Mouse (Mus musculus): ENCODE results near the gene Cldn5. TPM values are rescaled to one million over a fixed set of nuclear protein-coding genes. Genes with fewer than 3 reads are reported as not detected.

Gene Cldn5
- polyA plus RNA-seq (2014; fragmentation: Nextera tagmentation; extraction: Ambion mirVana) = 35.2 and 37.7 TPM in 2 replicates

DNA sequence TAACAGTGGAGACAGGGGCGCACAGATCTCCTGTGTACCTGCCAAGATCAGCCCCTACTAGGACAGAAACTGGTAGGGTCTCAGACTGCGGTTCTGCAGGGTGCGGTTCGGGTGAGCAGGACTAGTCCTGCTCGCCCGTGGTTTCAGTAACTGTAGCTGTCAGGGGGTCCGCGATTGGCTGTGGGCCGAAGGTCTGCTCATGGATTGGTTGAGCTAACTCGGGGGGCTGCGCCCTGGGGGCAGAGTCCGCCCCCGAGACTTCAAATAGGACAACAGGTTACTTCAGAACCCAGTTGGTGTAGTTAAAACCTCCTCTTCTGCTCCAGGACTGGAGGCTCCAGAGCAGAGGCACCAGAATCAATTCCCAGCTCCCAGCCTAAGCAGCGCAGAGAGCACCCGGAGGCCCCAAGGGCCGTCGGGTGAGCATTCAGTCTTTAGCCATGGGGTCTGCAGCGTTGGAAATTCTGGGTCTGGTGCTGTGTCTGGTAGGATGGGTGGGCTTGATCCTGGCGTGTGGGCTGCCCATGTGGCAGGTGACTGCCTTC, at the start of gene Cldn5:
Cldn5 (plus strand) TSS at position 292 of the 545 bp plus-strand sequence.
- H3K27ac ChIP-seq (ENCODE audit: low read depth, low read length) = 0 out of 2 replicates have a peak within 1 kb of the TSS, but pooled peaks have one; percentile 14
- 5% methylated on average over 19 of the region's 19 CpGs for WGBS
- peak within 1 kb of the TSS; percentile 39 for H3K9ac ChIP-seq (ENCODE audit: low read length)
- DNase-seq (ENCODE audit: low spot score) (no peak), ATAC-seq (ENCODE audit: insufficient read depth, low FRiP score, low TSS enrichment) (peak; percentile 53; the same call in 1 of the 2 replicates)
- H3K36me3 ChIP-seq (ENCODE audit: control insufficient read depth, insufficient read depth, low read length) = peaks cover 2% of the 10 kb centered on the region; the same call in 1 of the 2 replicates
- peak within 1 kb of the TSS; percentile 52 for H3K4me2 ChIP-seq (ENCODE audit: low read depth)
- peaks cover 6% of the 10 kb centered on the region; the same call in 1 of the 2 replicates for H3K4me1 ChIP-seq (ENCODE audit: control insufficient read depth, insufficient read depth, low read length)
- peak within 1 kb of the TSS; percentile 36 for H3K4me3 ChIP-seq (ENCODE audit: low read depth, low read length)
- H3K9me3 ChIP-seq (ENCODE audit: control insufficient read depth, low read length) = no peaks in the 10 kb centered on the region
- peaks cover 36% of the 10 kb centered on the region for H3K27me3 ChIP-seq (ENCODE audit: control insufficient read depth, insufficient read depth, low read length)

DNA sequence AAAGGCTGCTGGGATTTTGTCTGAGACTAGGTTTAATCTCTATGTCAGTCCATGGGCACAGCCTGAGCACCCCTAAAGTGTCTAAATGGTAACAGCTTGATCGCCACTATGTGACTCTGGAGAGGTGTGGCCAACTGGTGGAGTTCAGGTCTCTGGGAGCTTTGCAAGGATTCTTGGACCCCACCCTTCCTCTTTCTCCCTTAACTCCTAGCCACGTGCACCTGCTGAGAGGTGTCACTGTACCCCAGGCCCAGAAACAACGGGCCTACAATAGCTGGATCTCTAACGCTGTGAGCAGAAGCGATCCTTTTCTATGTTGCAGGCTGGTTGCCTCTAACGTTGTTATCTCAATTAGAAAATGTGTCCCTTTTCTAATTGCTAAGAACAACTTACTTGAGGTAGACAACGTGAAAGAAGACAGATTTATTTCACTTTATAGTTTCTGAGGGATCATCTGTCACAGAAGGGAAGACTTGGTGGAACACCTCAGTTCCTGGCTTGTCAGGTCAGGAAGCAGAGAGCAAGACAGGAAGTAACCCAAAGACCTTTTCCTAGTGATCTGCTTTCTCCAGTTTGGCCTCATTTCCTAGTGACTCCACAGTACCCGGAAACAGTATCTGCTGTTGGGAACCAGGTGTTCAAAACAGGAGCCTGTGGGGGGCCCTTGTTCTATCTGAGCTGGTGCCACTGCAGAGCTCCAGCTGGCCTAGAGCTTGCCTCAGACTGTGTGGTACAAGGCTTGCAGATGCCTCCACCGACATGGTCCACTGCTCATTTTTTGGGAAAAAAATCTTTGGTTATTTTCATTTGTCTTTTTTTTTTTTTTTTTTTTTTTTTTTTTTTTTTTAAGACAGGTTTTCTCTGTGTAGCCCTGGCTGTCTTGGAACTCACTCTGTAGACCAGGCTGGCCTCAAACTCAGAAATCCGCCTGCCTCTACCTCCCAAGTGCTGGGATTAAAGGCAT, 48.8 kb upstream of the Cldn5 start:
- Histone ChIP-seq H3K9ac (ENCODE audit: low read length) (no peak overlapping the region), H3K36me3 (ENCODE audit: control insufficient read depth, insufficient read depth, low read length) (no peaks in the 10 kb centered on the region), H3K9me3 (ENCODE audit: control insufficient read depth, low read length) (no peaks in the 10 kb centered on the region), H3K27ac (ENCODE audit: low read depth, low read length) (no peak overlapping the region), H3K27me3 (ENCODE audit: control insufficient read depth, insufficient read depth, low read length) (no peaks in the 10 kb centered on the region), H3K4me1 (ENCODE audit: control insufficient read depth, insufficient read depth, low read length) (no peaks in the 10 kb centered on the region), H3K4me3 (ENCODE audit: low read depth, low read length) (no peak overlapping the region), H3K4me2 (ENCODE audit: low read depth) (no peak overlapping the region)
- ATAC-seq (ENCODE audit: insufficient read depth, low FRiP score, low TSS enrichment) (no peak), DNase-seq (ENCODE audit: low spot score) (no peak)
- WGBS = 76% methylated on average over 10 of the region's 10 CpGs

DNA sequence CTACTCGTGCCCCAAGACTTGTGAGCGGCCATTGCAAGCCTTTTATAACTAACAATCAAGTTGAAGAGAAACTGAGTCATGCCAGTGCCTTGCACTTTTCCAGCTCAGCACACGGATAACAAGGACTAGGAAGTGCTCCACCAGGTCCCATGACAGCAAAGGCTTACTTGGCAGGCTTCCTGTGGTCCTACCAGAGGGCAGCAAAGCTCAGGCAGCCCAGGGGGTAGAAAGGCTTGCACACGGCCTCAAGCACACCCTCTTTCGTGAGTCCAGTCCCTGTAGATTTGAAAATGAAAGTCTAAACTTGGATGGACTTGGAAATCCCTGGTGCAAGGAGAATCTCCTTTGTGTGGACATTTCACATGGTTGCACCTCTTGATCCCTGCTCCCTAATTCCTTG, 47.5 kb upstream of the Cldn5 start:
- 77% methylated on average over 5 of the region's 5 CpGs for WGBS
- no peak overlapping the region for H3K9ac ChIP-seq (ENCODE audit: low read length)
- H3K4me1 ChIP-seq (ENCODE audit: control insufficient read depth, insufficient read depth, low read length) = no peaks in the 10 kb centered on the region; the same call in 1 of the 2 replicates
- no peak for DNase-seq (ENCODE audit: low spot score)
- H3K27ac ChIP-seq (ENCODE audit: low read depth, low read length) = no peak overlapping the region
- H3K9me3 ChIP-seq (ENCODE audit: control insufficient read depth, low read length) = no peaks in the 10 kb centered on the region
- no peak for ATAC-seq (ENCODE audit: insufficient read depth, low FRiP score, low TSS enrichment)
- no peak overlapping the region for H3K4me3 ChIP-seq (ENCODE audit: low read depth, low read length)
- H3K4me2 ChIP-seq (ENCODE audit: low read depth) = no peak overlapping the region
- no peaks in the 10 kb centered on the region for H3K27me3 ChIP-seq (ENCODE audit: control insufficient read depth, insufficient read depth, low read length)
- H3K36me3 ChIP-seq (ENCODE audit: control insufficient read depth, insufficient read depth, low read length) = no peaks in the 10 kb centered on the region

DNA sequence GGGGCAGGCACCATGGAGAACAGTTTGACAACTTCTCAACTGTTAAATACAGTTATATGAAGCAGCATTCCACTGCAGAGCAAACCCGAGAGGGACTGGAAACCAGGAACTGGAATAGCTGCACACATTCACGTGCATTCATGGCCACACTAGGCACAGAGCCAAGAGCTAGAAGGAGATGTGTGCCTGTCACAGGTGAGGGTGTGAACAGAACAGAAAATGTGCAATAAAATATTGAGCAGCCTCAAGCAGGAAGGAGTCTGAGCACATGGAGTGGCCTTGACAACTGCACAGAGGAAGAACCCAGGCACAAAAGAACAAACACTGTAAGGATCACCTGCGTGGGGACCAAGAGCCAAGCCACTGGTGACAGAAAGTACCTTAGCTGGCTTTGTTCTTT, 46.0 kb upstream of the Cldn5 start:
- 90% methylated on average over 3 of the region's 3 CpGs for WGBS
- Histone ChIP-seq H3K4me2 (ENCODE audit: low read depth) (no peak overlapping the region), H3K9ac (ENCODE audit: low read length) (no peak overlapping the region), H3K27ac (ENCODE audit: low read depth, low read length) (no peak overlapping the region), H3K4me3 (ENCODE audit: low read depth, low read length) (no peak overlapping the region), H3K36me3 (ENCODE audit: control insufficient read depth, insufficient read depth, low read length) (no peaks in the 10 kb centered on the region), H3K9me3 (ENCODE audit: control insufficient read depth, low read length) (no peaks in the 10 kb centered on the region), H3K4me1 (ENCODE audit: control insufficient read depth, insufficient read depth, low read length) (no peaks in the 10 kb centered on the region; the same call in 1 of the 2 replicates), H3K27me3 (ENCODE audit: control insufficient read depth, insufficient read depth, low read length) (no peaks in the 10 kb centered on the region)
- DNase-seq (ENCODE audit: low spot score) (no peak), ATAC-seq (ENCODE audit: insufficient read depth, low FRiP score, low TSS enrichment) (no peak)

DNA sequence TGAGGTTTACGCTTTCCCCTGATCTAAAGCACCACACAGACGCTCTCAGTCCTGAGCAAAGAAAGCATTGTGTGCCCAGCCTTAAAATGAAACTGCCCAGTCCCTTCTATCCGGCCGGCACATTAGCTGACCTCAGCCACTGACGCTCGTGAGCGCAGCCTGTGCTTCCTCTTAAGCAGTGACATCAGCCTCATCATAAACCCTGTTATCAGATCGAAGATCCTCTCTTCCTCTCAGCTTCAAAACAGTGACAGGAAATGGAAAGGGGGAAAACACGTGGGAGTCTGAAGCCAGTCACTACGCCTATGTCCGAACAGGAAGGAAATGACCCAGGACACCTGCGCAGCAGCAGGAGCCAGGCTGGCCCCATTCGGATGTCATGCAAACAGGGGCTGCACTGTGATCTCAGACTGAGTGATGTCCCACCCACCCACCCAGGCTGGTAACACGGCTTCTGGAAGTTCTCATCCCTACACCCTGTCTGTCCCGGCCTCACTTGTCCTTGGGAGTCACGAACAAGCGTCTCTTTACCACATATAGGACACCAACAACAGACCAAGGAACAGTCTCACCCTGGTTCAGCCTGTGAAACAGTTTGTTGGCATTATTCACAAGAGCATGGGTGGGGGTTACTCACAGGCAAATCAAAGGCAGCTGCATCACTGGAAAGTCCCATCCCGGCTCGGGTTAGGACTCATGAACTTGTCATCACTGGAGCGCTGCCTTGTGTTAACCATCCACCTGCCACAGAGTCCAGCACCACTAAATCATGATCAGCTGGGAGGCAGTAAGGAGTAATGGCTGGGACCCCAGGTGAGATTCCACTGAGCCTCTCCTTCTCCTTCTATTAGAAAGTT, 43.3 kb upstream of the Cldn5 start:
- H3K4me2 ChIP-seq (ENCODE audit: low read depth) = no peak overlapping the region
- DNase-seq (ENCODE audit: low spot score) = no peak
- no peaks in the 10 kb centered on the region for H3K36me3 ChIP-seq (ENCODE audit: control insufficient read depth, insufficient read depth, low read length)
- H3K27me3 ChIP-seq (ENCODE audit: control insufficient read depth, insufficient read depth, low read length) = no peaks in the 10 kb centered on the region
- H3K9ac ChIP-seq (ENCODE audit: low read length) = no peak overlapping the region
- no peak for ATAC-seq (ENCODE audit: insufficient read depth, low FRiP score, low TSS enrichment)
- WGBS = 68% methylated on average over 20 of the region's 20 CpGs
- no peaks in the 10 kb centered on the region; the same call in 1 of the 2 replicates for H3K4me1 ChIP-seq (ENCODE audit: control insufficient read depth, insufficient read depth, low read length)
- H3K9me3 ChIP-seq (ENCODE audit: control insufficient read depth, low read length) = no peaks in the 10 kb centered on the region
- no peak overlapping the region for H3K4me3 ChIP-seq (ENCODE audit: low read depth, low read length)
- H3K27ac ChIP-seq (ENCODE audit: low read depth, low read length) = no peak overlapping the region

DNA sequence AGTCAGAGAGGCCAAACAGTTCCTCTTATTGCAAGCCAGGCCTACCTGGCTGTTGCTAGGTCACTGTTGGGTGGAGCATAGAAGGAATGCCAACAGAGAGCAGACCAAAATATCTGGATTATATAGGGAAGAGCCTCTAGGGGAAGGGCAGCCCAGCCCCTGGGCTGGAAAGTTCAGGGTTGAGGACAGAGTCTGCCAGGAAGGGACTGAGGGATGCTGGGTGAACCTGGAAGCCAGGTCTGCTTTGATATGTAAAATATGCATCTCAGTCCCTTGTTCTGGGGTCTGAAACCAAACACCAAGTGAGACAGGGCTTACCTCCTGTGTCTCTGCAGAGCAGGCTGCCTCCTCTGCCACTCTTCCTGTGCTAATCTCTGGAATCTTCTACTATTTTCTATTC, 38.3 kb upstream of the Cldn5 start:
- H3K27ac ChIP-seq (ENCODE audit: low read depth, low read length) = no peak overlapping the region
- no peaks in the 10 kb centered on the region for H3K36me3 ChIP-seq (ENCODE audit: control insufficient read depth, insufficient read depth, low read length)
- H3K4me2 ChIP-seq (ENCODE audit: low read depth) = no peak overlapping the region
- no peaks in the 10 kb centered on the region; the same call in 1 of the 2 replicates for H3K4me1 ChIP-seq (ENCODE audit: control insufficient read depth, insufficient read depth, low read length)
- H3K27me3 ChIP-seq (ENCODE audit: control insufficient read depth, insufficient read depth, low read length) = no peaks in the 10 kb centered on the region
- ATAC-seq (ENCODE audit: insufficient read depth, low FRiP score, low TSS enrichment) (no peak), DNase-seq (ENCODE audit: low spot score) (no peak)
- H3K9me3 ChIP-seq (ENCODE audit: control insufficient read depth, low read length) = no peaks in the 10 kb centered on the region
- no peak overlapping the region for H3K4me3 ChIP-seq (ENCODE audit: low read depth, low read length)
- no peak overlapping the region for H3K9ac ChIP-seq (ENCODE audit: low read length)

DNA sequence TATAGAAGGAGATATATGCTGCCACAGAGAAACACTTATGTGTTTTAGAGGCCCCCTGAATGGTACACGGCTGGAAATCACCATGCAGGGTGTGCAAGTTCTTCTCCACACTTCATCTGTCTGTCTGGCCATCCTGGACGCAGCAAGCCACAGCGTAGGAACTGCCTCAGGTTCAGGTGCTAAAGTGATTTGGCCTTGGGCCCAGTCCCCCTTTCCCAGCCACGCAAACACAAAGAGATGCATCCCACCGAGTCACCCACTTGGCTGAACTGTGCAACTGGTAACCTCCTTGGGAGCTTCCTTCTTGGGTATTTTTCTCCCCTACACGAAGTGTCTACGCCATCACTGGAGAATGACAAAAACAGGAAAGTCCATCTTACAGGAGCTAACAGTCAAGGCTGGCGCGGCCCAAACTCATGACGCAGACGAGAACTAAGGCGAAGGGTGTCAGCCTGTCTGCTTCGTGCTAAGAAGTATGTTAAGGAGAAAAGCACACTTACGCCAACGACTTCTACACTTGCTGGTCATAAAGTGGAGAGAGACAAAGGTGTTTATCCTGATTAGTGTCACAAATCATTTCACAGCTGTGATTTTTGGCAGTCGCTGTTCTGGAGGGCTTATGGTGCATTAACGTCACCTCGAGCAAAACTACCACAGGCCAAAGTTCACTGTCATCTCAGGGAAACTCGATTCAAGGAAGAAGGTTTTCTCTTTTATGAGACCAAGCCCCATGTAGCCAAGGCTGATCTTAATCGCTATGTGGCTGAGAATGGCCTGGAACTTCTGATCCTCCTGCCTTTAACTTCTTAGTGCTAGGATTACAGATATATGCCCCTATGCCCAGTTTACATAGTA, 30.2 kb upstream of the Cldn5 start:
- DNase-seq (ENCODE audit: low spot score) (no peak), ATAC-seq (ENCODE audit: insufficient read depth, low FRiP score, low TSS enrichment) (no peak)
- Histone ChIP-seq H3K9ac (ENCODE audit: low read length) (no peak overlapping the region), H3K4me2 (ENCODE audit: low read depth) (no peak overlapping the region), H3K27ac (ENCODE audit: low read depth, low read length) (no peak overlapping the region), H3K27me3 (ENCODE audit: control insufficient read depth, insufficient read depth, low read length) (no peaks in the 10 kb centered on the region), H3K36me3 (ENCODE audit: control insufficient read depth, insufficient read depth, low read length) (no peaks in the 10 kb centered on the region), H3K4me1 (ENCODE audit: control insufficient read depth, insufficient read depth, low read length) (no peaks in the 10 kb centered on the region), H3K4me3 (ENCODE audit: low read depth, low read length) (no peak overlapping the region), H3K9me3 (ENCODE audit: control insufficient read depth, low read length) (no peaks in the 10 kb centered on the region)
- WGBS = 81% methylated on average over 20 of the region's 20 CpGs

DNA sequence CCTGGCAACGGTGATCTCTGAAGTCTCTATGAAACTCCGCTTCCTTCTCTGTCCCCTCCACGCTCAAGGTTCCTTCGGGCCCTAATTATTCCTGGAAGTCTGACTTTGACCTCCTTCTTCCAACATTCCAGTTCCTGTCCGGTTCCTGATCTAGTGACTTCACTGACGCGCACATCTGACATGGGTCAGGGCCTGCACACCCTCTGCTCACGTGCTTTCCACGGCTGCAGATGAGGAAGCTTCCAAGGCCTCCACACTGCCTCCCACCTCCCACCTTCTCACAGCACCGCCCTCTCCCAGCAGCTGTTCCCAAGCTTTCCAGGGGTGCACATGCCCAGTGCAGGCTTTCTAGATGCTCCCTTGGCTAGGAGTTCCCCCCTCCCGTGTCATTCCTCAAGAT, 25.5 kb upstream of the Cldn5 start:
- no peaks in the 10 kb centered on the region for H3K36me3 ChIP-seq (ENCODE audit: control insufficient read depth, insufficient read depth, low read length)
- H3K4me3 ChIP-seq (ENCODE audit: low read depth, low read length) = no peak overlapping the region
- ATAC-seq (ENCODE audit: insufficient read depth, low FRiP score, low TSS enrichment) = no peak
- H3K27ac ChIP-seq (ENCODE audit: low read depth, low read length) = no peak overlapping the region
- no peaks in the 10 kb centered on the region for H3K4me1 ChIP-seq (ENCODE audit: control insufficient read depth, insufficient read depth, low read length)
- WGBS = 82% methylated on average over 11 of the region's 11 CpGs
- H3K4me2 ChIP-seq (ENCODE audit: low read depth) = no peak overlapping the region
- no peak overlapping the region for H3K9ac ChIP-seq (ENCODE audit: low read length)
- H3K27me3 ChIP-seq (ENCODE audit: control insufficient read depth, insufficient read depth, low read length) = no peaks in the 10 kb centered on the region
- H3K9me3 ChIP-seq (ENCODE audit: control insufficient read depth, low read length) = no peaks in the 10 kb centered on the region
- DNase-seq (ENCODE audit: low spot score) = no peak

Measured in neural tube, embryonic 11.5 days (tissue).